Mouse (Mus musculus): Measurements from ENCODE around the gene Dram1.
A peak's percentile ranks its signal among the peaks of the same experiment; 100 is the strongest.
"Not testable (repeated sequence)": the region's sequence is repeated elsewhere in the genome, so short reads cannot be mapped to it uniquely, and the experiment has no call there.

The Dram1 gene

GRCm38 (mm10) chr10:88385758-88386157 is 6.9 kb upstream of the Dram1 start:
- DNase-seq (ENCODE audit: low spot score), result peak; percentile 44

- no peak for DNase-seq (ENCODE audit: low spot score)
Measured at GRCm38 (mm10) chr10:88385290-88385689, 6.4 kb upstream of the Dram1 start.

- no peak for DNase-seq (ENCODE audit: low spot score)
Measured at GRCm38 (mm10) chr10:88384081-88384480, 5.2 kb upstream of the Dram1 start.

GRCm38 (mm10) chr10:88383479-88383878 is 4.6 kb upstream of the Dram1 start:
- no peak for DNase-seq (ENCODE audit: low spot score)

- no peak for DNase-seq (ENCODE audit: low spot score)
Measured at GRCm38 (mm10) chr10:88382009-88382408, 3.1 kb upstream of the Dram1 start.

- no peak for DNase-seq (ENCODE audit: low spot score)
Measured at GRCm38 (mm10) chr10:88381286-88381685, 2.4 kb upstream of the Dram1 start.

- DNase-seq (ENCODE audit: low spot score), result no peak
Measured at GRCm38 (mm10) chr10:88380430-88381060, 1.7 kb upstream of the Dram1 start.

GRCm38 (mm10) chr10:88380002-88380401 is 1.1 kb upstream of the Dram1 start:
- peak; percentile 55 for DNase-seq (ENCODE audit: low spot score)

- DNase-seq (ENCODE audit: low spot score), result no peak
Measured at GRCm38 (mm10) chr10:88377666-88378065, 1.2 kb downstream of the Dram1 start.

- peak; percentile 77 for DNase-seq (ENCODE audit: low spot score)
Measured at GRCm38 (mm10) chr10:88376770-88377169, 2.1 kb downstream of the Dram1 start.

- DNase-seq (ENCODE audit: low spot score), result no peak
Measured at GRCm38 (mm10) chr10:88374984-88375383, 3.9 kb downstream of the Dram1 start.

GRCm38 (mm10) chr10:88372945-88373344 is 5.9 kb downstream of the Dram1 start:
- not testable (repeated sequence) for DNase-seq (ENCODE audit: low spot score)

- DNase-seq (ENCODE audit: low spot score), result no peak
Measured at GRCm38 (mm10) chr10:88372436-88372835, 6.4 kb downstream of the Dram1 start.

GRCm38 (mm10) chr10:88371793-88372192 is 7.1 kb downstream of the Dram1 start:
- DNase-seq (ENCODE audit: low spot score), result no peak

- DNase-seq (ENCODE audit: low spot score), result no peak
Measured at GRCm38 (mm10) chr10:88369233-88369632, 9.6 kb downstream of the Dram1 start.

GRCm38 (mm10) chr10:88364221-88364620 is 14.7 kb downstream of the Dram1 start:
- DNase-seq (ENCODE audit: low spot score), result no peak

- DNase-seq (ENCODE audit: low spot score), result no peak
Measured at GRCm38 (mm10) chr10:88362218-88362617, 16.7 kb downstream of the Dram1 start.

- DNase-seq (ENCODE audit: low spot score), result no peak
Measured at GRCm38 (mm10) chr10:88356983-88357559, 21.8 kb downstream of the Dram1 start.

- DNase-seq (ENCODE audit: low spot score), result no peak
Measured at GRCm38 (mm10) chr10:88356114-88356982, 22.5 kb downstream of the Dram1 start.

GRCm38 (mm10) chr10:88354599-88354998 is 24.3 kb downstream of the Dram1 start:
- no peak for DNase-seq (ENCODE audit: low spot score)

- no peak for DNase-seq (ENCODE audit: low spot score)
Measured at GRCm38 (mm10) chr10:88352549-88352948, 26.3 kb downstream of the Dram1 start.

- no peak for DNase-seq (ENCODE audit: low spot score)
Measured at GRCm38 (mm10) chr10:88351411-88352103, 27.3 kb downstream of the Dram1 start.
